Mouse (Mus musculus) MEL (cell line): ENCODE measurements at regions not wholly inside any gene's neighbourhood (a gene's known extent, or its start where the extent isn't known, plus 50 kb on each side); places are given as distances from the start of the nearest gene placed in this dataset.

ENCODE experiments used
- DNase-seq: peaks from one replicate; pipeline ENCODE4 v3.0.0; 2011; ENCODE audit warnings: low read depth, low spot score
- H3K27ac ChIP-seq: 2 replicates; pipeline ENCODE4 v1.5.1; 2012; ENCODE audit warnings: low read depth, mild to moderate bottlenecking, control low read depth, low read length, moderate library complexity; ENCODE audit not compliant: control insufficient read depth
- H3K27me3 ChIP-seq, 2 experiments: fragments of 150-350 bp in 1 of 2; sonication (generic) in 1 of 2; 2 replicates each; pipeline ENCODE4 v1.6.1; 2012; ENCODE audit warnings: low read length in 2 of 2, mild to moderate bottlenecking in 2 of 2, improper control_type of control experiment in 1 of 2, moderate library complexity in 1 of 2; ENCODE audit not compliant: insufficient read depth in 2 of 2, control insufficient read depth in 1 of 2
- H3K36me3 ChIP-seq, 2 experiments: 2 replicates each; pipeline ENCODE4 v1.6.1; 2012 to 2014; ENCODE audit warnings: low read length in 2 of 2, improper control_type of control experiment in 1 of 2, inconsistent platforms in 1 of 2, mild to moderate bottlenecking in 1 of 2; ENCODE audit not compliant: insufficient read depth in 2 of 2, control insufficient read depth in 1 of 2
- H3K4me1 ChIP-seq, 2 experiments: fragments of 150-350 bp in 1 of 2; sonication (generic) in 1 of 2; 2 replicates each; pipeline ENCODE4 v1.6.1; 2012; ENCODE audit warnings: low read length in 2 of 2, improper control_type of control experiment in 1 of 2, mild to moderate bottlenecking in 1 of 2; ENCODE audit not compliant: insufficient read depth in 2 of 2, control insufficient read depth in 1 of 2
- H3K4me3 ChIP-seq, 2 experiments: fragments of 150-350 bp in 1 of 2; sonication (generic) in 1 of 2; 2 replicates each; pipeline ENCODE4 v1.5.1; 2012; ENCODE audit warnings: low read depth in 2 of 2, low read length in 2 of 2, mild to moderate bottlenecking in 2 of 2, moderate library complexity in 2 of 2, control low read depth in 1 of 2, improper control_type of control experiment in 1 of 2; ENCODE audit not compliant: control insufficient read depth in 1 of 2, insufficient read depth in 1 of 2
- H3K79me2 ChIP-seq: 2 replicates; pipeline ENCODE4 v1.6.1; 2012; ENCODE audit warnings: mild to moderate bottlenecking, low read length, moderate library complexity; ENCODE audit not compliant: control insufficient read depth, poor library complexity, insufficient read depth
- H3K9ac ChIP-seq: 2 replicates; pipeline ENCODE4 v1.6.1; 2012; ENCODE audit warnings: low read depth, mild to moderate bottlenecking, control low read depth, low read length, moderate library complexity; ENCODE audit not compliant: control insufficient read depth, poor library complexity, severe bottlenecking
- H3K9me3 ChIP-seq: fragments of 150-350 bp; sonication (generic); replicated peaks from 2 replicates; pipeline ENCODE4 v1.6.1; 2012; ENCODE audit warnings: mild to moderate bottlenecking, low read length, improper control_type of control experiment, moderate library complexity; ENCODE audit not compliant: insufficient read depth
- BHLHE40 ChIP-seq: IDR thresholded peaks from 2 replicates; pipeline ENCODE4 v1.6.1; 2012; ENCODE audit warnings: low read depth, mild to moderate bottlenecking, inconsistent platforms, low read length, improper control_type of control experiment, borderline replicate concordance
- E2F4 ChIP-seq: IDR thresholded peaks from 2 replicates; pipeline ENCODE4 v1.6.1; 2011; ENCODE audit warnings: low read depth, low read length, improper control_type of control experiment, borderline replicate concordance
- ELF1 ChIP-seq: IDR thresholded peaks from 2 replicates; pipeline ENCODE4 v1.6.1; 2014; ENCODE audit warnings: low read depth, mild to moderate bottlenecking, inconsistent platforms, low read length, improper control_type of control experiment, moderate library complexity
- ETS1 ChIP-seq: IDR thresholded peaks from 2 replicates; pipeline ENCODE4 v1.6.1; 2012; ENCODE audit warnings: low read depth, mild to moderate bottlenecking, inconsistent platforms, low read length, improper control_type of control experiment, moderate library complexity
- JUND ChIP-seq: IDR thresholded peaks from 2 replicates; pipeline ENCODE4 v1.6.1; 2011; ENCODE audit warnings: low read depth, mild to moderate bottlenecking, improper control_type of control experiment, low read length
- KAT2A ChIP-seq: conservative IDR thresholded peaks from 2 replicates; pipeline ENCODE4 v1.6.1; 2012; ENCODE audit warnings: low read depth, low read length, improper control_type of control experiment, inconsistent platforms
- MEF2A ChIP-seq: IDR thresholded peaks from 2 replicates; pipeline ENCODE4 v1.6.1; 2014; ENCODE audit warnings: low read depth, mild to moderate bottlenecking, inconsistent platforms, low read length, improper control_type of control experiment; ENCODE audit not compliant: poor library complexity, insufficient replicate concordance, severe bottlenecking; ENCODE audit errors: extremely low read depth
- MYC ChIP-seq: IDR thresholded peaks from 2 replicates; pipeline ENCODE4 v1.6.1; 2011; ENCODE audit warnings: low read depth, mild to moderate bottlenecking, low read length, improper control_type of control experiment, moderate library complexity
- NELFE ChIP-seq: IDR thresholded peaks from 2 replicates; pipeline ENCODE4 v1.6.1; 2011; ENCODE audit warnings: low read depth, low read length, improper control_type of control experiment
- POLR2A ChIP-seq, 2 experiments: IDR thresholded peaks; 2 replicates each; pipeline ENCODE4 v1.6.1; 2011 to 2012; ENCODE audit warnings: low read length in 2 of 2, mild to moderate bottlenecking in 2 of 2, control low read depth in 1 of 2, improper control_type of control experiment in 1 of 2, low read depth in 1 of 2, moderate library complexity in 1 of 2; ENCODE audit not compliant: control insufficient read depth in 1 of 2, insufficient read depth in 1 of 2, poor library complexity in 1 of 2
- RCOR1 ChIP-seq: IDR thresholded peaks from 2 replicates; pipeline ENCODE4 v1.6.1; 2012; ENCODE audit warnings: low read depth, mild to moderate bottlenecking, inconsistent platforms, low read length, improper control_type of control experiment
- SIN3A ChIP-seq: IDR thresholded peaks from 2 replicates; pipeline ENCODE4 v1.6.1; 2012; ENCODE audit warnings: low read length, improper control_type of control experiment, inconsistent platforms
- TAL1 ChIP-seq: IDR thresholded peaks from 2 replicates; pipeline ENCODE4 v1.6.1; 2012; ENCODE audit warnings: mild to moderate bottlenecking, inconsistent platforms, low read length, moderate library complexity, mixed read lengths
- TCF12 ChIP-seq: IDR thresholded peaks from 2 replicates; pipeline ENCODE4 v1.6.1; 2014; ENCODE audit warnings: low read depth, mild to moderate bottlenecking, inconsistent platforms, low read length, improper control_type of control experiment, moderate library complexity
- UBTF ChIP-seq: IDR thresholded peaks from 2 replicates; pipeline ENCODE4 v1.6.1; 2012; ENCODE audit warnings: low read depth, mild to moderate bottlenecking, inconsistent platforms, low read length, improper control_type of control experiment, moderate library complexity, borderline replicate concordance; ENCODE audit not compliant: insufficient read depth
- USF1 ChIP-seq: IDR thresholded peaks from 2 replicates; pipeline ENCODE4 v1.6.1; 2014; ENCODE audit warnings: low read depth, mild to moderate bottlenecking, inconsistent platforms, low read length, improper control_type of control experiment, moderate library complexity
- USF2 ChIP-seq, 2 experiments: IDR thresholded peaks; 2 replicates each; pipeline ENCODE4 v1.6.1; 2011 to 2012; ENCODE audit warnings: improper control_type of control experiment in 2 of 2, low read length in 2 of 2, borderline replicate concordance in 1 of 2, inconsistent platforms in 1 of 2, low read depth in 1 of 2, mild to moderate bottlenecking in 1 of 2; ENCODE audit not compliant: insufficient read depth in 1 of 2

GRCm38 (mm10) chr13:42507535-42507934, 172.9 kb upstream of the Phactr1 start:
- Histone ChIP-seq H3K36me3 (no peaks in the 10 kb centered on the region), H3K9me3 (no peaks in the 10 kb centered on the region), H3K4me3 (no peak overlapping the region), H3K27me3 (no peaks in the 10 kb centered on the region), H3K79me2 (no peaks in the 10 kb centered on the region), H3K9ac (no peak overlapping the region), H3K27ac (no peak overlapping the region), H3K4me1 (no peaks in the 10 kb centered on the region)
- no peak for DNase-seq
- no peak for TF ChIP-seq TAL1
- TF ChIP-seq UBTF, result no peak
- no peak for TF ChIP-seq BHLHE40
- no peak for TF ChIP-seq TCF12
- TF ChIP-seq ETS1, result no peak

- TF ChIP-seq TAL1, result no peak
- no peak for TF ChIP-seq MYC
- no peak for TF ChIP-seq NELFE
- no peak for TF ChIP-seq JUND
- no peak for TF ChIP-seq SIN3A
- TF ChIP-seq POLR2A (IDR thresholded peaks at IDR 0.05; ENCODE audit: control insufficient read depth in 1 of 2, insufficient read depth in 1 of 2, low read depth in 1 of 2, low read length in 2 of 2, poor library complexity in 1 of 2), result no peak
- no peak for TF ChIP-seq UBTF
- TF ChIP-seq, all 39 proteins: peak for 0
- H3K79me2 ChIP-seq, result no peaks in the 10 kb centered on the region
- no peaks in the 10 kb centered on the region for H3K27me3 ChIP-seq
- H3K4me1 ChIP-seq, result no peaks in the 10 kb centered on the region
- H3K9ac ChIP-seq, result no peak overlapping the region
- H3K27ac ChIP-seq, result no peak overlapping the region
- no peak for DNase-seq
- H3K9me3 ChIP-seq, result no peaks in the 10 kb centered on the region
- no peak overlapping the region for H3K4me3 ChIP-seq
- H3K36me3 ChIP-seq, result no peaks in the 10 kb centered on the region
Observed at GRCm38 (mm10) chr13:42518686-42519085, 161.7 kb upstream of the Phactr1 start.

GRCm38 (mm10) chr13:42522553-42522952, 157.9 kb upstream of the Phactr1 start:
- no peak for TF ChIP-seq RCOR1
- no peak for TF ChIP-seq USF1
- no peak for TF ChIP-seq MYC
- TF ChIP-seq KAT2A, result no peak
- TF ChIP-seq POLR2A (IDR thresholded peaks at IDR 0.05; ENCODE audit: control insufficient read depth in 1 of 2, insufficient read depth in 1 of 2, low read depth in 1 of 2, low read length in 2 of 2, poor library complexity in 1 of 2), result no peak
- TF ChIP-seq MEF2A, result no peak
- TF ChIP-seq E2F4, result no peak
- TF ChIP-seq TAL1, result no peak
- no peak for TF ChIP-seq USF2 (IDR thresholded peaks at IDR 0.05; ENCODE audit: borderline replicate concordance in 1 of 2, insufficient read depth in 1 of 2, low read depth in 1 of 2, low read length in 2 of 2)
- TF ChIP-seq ELF1, result no peak
- no peak overlapping the region for H3K9ac ChIP-seq
- no peaks in the 10 kb centered on the region for H3K27me3 ChIP-seq
- H3K4me3 ChIP-seq, result no peak overlapping the region
- no peaks in the 10 kb centered on the region for H3K9me3 ChIP-seq
- DNase-seq, result no peak
- no peak overlapping the region for H3K27ac ChIP-seq
- H3K36me3 ChIP-seq, result no peaks in the 10 kb centered on the region
- H3K79me2 ChIP-seq, result no peaks in the 10 kb centered on the region
- H3K4me1 ChIP-seq, result no peaks in the 10 kb centered on the region
